Mouse (Mus musculus) kidney, adult 9 months (tissue): ENCODE data around the gene Ift122.
A peak's percentile ranks its signal among the peaks of the same experiment; 100 is the strongest.

Experiments used
- DNase-seq: peaks from one replicate; pipeline ENCODE4 v3.0.0; 2022

Gene Ift122

DNA sequence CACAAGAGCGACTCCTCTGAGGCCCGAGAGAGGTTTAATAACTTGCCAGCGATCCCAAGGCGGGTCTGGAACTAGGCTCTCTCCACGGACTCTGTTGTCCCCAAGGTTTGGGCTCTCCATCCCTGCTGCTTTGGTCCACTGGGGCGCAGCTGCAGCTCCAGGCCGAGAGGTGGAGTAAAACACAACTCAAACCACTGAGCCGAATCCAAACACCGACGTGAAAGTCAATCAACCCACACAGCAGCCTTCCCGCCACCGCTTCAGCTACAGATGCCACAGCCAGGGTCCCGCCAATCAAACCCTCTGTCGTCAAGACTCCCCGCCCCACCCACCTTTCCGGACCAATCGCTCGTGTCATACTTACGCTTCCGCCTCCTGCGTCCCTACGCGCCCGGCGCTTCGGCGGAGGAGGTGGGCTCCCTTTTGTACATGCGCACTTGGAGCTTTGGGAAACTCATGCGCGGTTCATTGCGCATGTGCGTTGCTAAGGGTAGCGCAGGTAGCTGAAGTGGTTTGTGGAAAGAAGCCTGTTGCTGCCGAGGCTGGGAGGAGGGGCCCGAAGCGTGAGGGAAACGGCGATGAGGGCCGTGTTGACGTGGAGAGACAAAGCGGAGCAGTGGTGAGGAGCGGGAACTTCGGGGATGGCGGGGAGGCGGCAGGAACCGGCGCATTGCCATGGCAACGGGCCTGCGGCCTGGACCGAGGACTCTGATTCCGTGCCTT lies at the start of gene Ift122, which contains the start of gene Mbd4:
Ift122 (plus strand) TSS at position 380 of the 723 bp plus-strand sequence.
Mbd4 (minus strand) TSS at position 281 of the 723 bp plus-strand sequence.
- DNase-seq: peak; percentile 99

DNA sequence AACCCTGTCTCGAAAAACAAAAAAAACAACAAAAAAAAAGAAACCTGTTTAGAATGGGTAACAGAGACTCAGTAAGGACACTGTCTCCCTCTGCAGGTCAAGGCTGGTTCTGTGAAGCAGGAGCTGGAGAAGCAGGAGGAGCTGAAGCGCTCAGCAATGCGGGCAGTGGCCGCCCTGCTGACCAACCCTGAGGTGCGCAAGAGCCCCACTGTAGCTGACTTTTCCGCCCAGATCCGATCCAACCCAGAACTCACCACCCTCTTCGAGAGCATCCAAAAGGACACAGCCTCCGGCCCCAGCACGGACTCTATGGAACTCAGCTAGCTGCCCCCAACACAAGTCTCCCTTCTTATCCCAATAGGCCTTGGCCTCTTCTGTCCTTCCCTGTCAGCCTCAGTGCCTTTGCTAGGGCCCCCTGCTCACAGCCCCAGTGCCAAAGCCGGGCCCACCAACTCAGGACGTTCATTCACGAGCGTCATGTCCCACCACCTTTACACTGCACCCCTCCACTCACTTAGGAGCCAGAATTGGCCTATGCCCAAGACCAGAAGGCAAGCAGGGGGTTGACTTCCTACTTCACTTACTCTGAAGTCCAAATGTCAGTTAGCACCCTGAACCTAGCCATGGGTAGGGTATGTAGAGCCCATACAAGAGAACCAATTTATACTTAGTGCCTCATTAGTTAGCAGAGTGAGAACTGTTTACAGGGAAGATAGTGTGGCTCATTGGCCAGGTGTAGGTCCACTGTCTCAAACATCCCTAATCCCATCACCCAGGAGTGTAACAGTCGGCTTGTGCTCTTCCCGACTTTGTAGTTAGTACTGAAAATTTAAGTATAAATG lies 49.5 kb upstream of the Ift122 start:
- peak; percentile 88 for DNase-seq

DNA sequence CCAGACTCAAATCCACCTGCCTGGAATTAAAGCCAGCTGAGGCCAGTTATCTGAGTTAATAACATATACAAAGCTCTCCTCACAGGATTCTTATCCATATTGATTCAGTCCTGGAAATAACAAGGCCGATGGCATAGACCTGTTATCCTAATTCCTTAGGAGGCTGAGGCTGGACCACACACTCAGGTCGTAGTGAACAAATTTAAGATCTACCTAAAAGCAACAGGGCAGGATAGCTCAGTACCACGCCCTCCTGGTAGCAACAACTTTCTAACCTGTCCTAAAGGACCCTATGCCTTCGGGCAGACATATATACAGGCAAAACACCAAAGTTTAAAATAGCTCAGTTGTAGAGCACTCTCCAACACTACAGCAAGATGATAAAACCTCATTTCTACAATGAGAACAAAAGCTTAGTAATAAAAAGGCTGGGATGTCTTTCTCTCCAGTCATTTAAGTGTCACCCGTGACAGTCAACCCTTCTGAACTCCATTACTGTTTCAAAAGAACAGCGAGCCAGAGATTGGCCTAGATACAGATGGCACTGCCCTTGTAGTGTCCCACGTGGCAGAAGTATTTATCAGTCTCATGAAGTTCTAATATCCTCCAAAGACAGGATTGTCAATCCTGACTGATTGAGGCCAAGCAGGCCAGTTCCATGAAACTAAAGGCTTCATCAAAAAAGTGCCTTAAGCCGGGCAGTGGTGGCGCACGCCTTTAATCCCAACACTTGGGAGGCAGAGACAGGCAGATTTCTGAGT lies 48.7 kb upstream of the Ift122 start:
- no peak for DNase-seq

DNA sequence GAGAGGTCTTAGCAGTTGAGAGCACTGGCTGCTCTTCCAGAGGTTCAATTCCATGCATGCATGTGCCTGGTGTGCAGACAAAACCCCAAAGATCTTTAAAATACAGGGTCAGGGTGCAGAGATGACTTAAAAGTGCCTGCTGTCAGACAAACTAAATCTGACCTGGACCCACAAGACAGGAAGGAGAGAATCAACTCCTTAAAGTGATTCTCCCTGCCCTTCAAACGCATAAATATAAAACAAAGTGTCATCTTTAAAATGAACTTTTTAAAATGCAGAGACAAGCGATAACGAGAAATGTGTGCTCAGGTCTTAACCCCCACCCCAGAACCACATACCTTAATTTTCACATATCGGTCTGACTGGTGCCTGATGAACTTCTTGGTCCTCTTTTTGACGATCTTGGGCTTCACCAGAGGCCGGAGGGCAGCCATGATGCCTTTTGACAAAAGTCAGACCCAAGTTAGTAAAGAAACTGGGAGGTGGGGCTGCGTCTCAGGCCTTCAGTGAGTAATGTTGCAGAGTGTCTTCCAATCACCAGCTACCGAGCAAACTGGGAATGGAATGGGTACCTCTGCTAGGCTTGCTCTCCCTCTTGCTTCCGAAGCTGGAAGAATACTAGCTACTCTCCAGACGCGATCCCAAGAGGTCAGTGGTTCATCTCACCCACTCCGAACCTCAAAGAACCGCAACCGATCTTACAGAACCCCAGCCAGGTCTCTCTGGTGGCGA lies 45.6 kb upstream of the Ift122 start:
- no peak for DNase-seq

DNA sequence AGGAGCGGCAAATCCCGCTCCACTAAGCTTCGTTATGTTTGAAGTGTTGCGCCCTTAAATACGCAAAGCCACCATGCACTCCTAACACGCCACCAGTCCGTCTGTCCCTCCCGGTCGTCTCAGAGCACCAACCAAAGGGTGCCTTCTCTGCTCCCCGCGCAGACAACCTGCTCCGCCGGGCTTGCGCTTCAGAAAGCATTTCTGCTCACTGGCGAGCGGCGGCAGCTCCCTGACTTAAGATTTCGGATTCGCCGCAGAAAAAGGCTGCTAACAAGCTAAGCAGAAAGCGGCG lies 45.1 kb upstream of the Ift122 start:
- no peak for DNase-seq

DNA sequence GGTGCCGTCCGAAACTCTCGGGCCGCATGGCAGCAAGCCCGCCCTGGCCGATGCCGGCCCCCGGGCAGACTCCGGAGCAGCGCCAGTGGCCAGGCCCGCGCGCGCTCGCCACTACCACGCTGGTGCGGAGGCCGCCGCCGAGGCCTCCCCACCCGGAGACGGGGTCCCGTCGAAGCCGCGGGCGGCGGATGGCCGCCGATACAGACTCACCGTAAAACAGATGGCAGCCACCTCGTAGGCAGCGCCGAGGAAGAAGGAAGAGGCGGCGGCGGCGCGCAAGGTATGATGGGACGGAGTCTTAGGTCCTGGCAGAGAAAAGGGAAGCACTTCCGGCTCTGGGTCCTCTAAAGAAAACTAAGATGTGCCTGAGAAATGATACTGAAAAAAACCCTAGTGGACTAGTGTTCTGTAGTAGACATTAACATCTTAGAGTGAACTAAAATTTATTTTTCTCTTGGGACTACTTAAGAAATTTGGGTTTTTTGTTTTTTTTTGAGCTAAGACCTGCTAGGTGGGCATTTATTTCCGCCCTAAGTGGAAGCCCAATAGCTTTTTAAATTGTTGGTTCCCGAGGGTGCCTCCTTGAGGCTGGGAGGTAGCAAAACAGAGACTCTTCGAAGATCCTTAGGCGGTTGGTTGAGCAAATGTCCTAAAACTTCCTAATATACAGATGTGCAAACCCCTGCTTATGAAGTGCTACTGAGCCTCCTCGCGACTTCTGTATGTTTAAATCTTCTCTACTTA lies 44.6 kb upstream of the Ift122 start, which contains the start of gene Rpl32:
Rpl32 (minus strand) TSS at position 260 of the 744 bp plus-strand sequence.
- DNase-seq: peak; percentile 93

DNA sequence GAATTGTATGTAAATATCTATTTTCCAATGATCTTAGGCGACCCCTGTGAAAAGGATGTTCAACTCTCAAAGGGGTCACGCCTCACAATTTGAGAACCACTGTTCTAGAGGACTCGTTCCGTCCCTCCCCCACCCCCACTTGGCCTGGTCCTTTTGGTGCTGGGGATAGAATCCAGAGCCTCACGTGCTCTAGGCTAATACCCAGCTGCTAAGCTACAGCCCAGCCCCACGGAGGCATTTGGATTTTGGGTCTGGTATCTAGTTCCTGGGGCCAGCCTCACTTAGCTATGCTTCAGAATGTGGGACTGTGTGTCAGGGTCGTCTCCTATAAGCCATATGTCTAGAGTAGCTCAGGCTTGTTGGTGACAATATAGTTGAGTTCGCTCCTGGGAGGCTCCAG lies 41.7 kb upstream of the Ift122 start:
- no peak for DNase-seq

DNA sequence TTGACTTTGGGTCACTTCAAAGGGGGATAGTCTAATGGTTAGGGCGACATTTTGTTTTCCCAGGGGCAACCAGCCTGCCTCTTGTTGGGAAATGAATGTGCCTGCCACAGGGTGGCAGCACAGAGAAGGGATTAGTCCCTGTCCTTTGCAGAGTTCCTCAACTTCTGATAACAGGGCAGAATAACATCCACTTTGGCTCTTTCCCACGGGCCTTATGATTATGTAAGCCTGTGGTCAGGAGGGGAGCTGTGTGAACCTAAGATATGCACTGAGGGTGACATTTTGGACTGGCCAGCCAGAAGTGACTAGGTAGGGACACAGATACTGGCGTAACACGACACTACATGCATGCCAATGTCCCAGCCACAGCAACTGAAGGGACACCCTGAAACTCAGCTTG lies 39.2 kb upstream of the Ift122 start:
- DNase-seq: peak; percentile 76

DNA sequence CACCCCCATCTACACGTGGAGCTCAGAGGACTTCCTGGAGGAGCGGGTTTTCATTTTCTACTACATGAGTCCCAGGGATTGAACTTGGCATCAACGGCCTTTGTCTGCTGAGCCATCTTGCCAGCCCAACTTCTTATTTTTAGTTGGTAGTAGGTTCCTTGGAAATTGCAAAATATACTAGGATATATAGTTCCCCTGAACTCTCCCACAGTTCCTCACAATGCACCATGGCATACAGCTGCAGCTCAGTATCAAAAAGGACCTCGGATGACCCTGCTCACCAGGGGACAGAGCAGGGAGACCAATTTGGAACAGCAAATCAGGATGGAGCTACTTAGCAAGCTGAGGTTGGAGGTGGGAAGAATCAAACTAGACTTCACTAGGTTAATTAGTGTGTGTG lies 38.2 kb upstream of the Ift122 start:
- no peak for DNase-seq

DNA sequence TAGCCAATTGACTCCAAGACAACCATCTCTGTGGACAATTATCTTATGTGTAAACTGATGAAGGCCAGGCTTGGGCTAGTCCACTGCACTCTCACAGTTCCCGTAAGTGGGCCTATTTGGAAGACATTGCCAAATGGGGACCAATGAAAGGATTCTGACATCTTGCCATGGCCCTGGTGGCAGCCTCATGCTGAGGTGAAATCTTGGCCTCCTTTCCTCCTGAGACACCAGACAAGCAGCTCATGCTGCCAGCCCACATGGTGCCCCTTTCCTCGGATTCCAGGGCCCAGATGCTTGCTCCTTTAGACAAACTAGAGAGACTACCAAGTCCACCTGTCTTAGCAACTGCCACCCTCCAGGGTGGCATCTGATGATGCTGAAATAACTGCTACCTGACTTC lies 35.1 kb upstream of the Ift122 start:
- no peak for DNase-seq

DNA sequence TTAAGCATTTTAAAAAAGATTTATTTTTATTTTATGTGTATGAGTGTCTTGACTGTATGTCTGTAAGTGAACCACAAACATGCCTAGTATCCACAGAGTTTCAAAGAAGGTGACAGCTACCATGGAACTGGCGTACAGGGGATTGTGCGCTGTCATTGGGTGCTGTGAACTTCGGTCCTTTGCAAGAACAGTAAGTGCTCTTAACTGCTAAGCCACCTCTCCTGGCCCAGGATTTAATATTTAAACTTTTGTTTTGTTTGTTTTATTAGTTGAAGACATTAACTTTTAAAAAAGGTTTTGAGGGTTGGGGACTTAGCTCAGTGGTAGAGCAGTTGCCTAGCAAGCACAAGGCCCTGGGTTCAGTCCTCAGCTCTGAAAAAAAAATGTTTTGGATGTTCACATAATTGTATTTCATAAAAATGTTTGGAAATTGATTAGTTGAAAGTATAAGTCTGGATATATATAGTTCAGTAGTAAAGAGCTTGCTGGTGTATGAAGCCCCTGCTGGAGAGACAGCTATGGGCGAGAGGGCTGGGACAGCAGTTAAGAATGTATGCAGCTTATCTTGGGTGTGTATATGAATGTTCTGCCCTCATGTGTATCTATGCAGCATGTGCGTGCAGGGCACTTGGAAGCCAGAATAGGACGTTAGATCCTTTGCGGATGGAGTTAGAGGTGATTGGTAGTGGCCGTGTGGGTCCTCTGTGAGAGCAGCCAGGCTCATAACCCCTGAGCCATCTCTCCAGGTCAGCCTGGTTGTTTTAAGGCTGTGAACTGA lies 31.9 kb upstream of the Ift122 start:
- DNase-seq: peak; percentile 54

DNA sequence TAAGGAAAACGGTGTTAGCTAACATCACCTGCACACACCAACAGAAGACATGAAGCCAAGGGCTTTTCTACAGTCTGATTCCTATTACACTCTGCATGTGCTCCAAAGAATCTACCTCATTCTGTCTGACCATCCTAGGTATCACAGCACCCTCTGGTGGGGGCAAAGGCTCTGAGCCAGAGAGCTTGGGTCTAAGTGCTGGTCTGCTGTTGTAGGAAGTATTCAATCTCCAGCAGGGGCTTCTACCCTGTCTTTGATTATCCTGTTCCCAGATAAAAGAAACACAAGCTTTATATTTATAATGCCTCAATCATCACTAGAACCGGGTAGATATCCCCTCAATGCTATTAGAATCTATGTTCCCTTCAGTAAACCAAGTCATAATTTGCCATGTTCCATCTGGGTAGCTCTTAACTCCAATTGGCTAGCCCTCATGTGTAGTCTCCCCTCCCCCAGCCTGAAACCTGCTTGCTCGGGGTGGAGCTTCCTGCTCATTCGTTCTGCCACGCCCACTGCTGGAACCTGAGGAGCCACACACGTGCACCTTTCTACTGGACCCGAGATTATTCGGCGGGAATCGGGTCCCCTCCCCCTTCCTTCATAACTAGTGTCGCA lies 29.3 kb upstream of the Ift122 start:
- DNase-seq: peak; percentile 82

DNA sequence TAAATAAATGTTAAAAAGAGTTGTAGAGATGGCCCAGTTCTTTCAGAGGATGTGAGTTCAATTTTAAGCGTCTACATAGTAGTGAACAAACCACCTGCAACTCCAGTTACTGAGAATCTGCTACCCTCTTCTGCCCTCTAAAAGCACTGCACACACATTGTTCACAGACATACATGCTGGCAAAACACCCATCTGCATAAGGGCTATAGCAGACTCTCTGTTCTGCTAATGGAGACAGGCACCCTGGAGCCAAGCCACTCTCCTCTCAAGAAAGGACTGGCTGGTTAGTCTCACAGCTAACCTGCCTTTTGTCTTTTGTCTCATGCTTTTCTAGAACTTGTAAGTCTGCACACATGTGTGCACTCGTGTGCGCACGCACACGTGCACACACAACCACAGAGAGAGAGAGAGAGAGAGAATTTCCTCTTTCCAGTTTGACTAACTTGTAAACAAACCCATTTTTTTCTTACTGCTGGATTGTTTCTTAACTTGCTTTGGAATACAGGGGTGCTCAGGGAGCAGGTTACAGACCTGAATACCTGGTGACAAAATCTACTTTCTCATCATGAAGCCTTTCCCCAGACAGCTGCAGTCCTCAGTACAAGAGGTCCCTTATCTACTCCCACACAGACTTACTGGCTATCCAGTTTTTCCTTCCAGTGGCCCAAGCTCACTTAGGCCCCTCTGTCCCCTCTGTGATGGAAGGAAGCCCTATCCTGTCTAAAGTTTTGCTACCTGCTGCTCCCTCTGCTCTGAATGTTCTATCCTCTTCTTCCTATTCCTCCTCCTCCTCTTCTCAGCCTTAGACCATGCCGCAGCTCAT lies 22.3 kb upstream of the Ift122 start:
- no peak for DNase-seq

DNA sequence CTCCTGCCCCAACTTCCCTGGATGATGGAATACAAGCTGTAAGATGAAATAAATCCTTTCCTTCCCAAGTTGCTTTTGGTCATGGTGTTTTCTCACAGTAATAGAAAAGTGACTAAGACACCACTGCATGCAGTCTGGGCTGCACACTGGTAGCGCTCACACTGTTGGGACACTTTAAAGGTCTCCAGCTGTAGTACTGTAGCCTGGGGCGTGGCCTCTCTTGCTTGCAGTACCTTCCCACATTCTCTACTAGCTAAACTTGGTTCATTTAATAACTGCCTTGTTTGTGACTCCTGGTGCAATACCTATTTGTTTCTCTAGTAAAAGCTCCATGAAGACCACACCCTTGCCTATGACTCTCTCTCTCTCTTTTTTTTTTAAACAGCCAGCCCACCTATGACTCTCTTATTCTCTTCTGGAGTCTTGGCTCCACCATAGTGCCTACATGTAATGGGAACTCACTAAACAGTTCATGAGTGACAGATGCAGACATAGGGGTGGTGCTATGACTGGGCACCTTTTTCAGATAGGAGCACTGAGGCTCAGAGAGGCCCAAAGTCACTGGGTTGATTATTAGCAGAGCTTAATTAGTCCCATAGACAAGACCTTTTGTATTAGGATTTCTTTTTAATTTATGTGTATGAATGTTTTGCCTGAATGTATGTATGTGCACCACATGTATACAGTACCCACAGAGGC lies 21.0 kb upstream of the Ift122 start:
- no peak for DNase-seq

DNA sequence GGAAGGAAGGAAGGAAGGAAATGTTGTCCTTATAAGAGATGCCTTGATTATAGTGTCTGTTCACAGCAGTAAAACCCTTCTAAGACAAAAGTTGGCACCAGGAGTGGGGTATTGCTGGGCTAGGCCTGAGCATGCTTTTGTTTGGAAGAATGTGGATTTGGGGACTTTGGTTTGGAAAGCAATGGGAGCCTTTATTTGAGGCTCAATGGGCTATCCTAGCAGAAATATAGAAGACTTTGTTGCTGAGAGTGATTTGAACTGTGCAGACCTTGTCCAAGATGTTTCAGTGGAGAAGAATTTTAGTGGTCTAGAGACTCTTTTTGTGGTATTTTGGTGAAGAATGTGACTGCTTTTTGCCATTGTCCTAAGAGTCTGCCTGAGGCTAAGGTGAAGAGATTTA lies 19.4 kb upstream of the Ift122 start:
- no peak for DNase-seq

DNA sequence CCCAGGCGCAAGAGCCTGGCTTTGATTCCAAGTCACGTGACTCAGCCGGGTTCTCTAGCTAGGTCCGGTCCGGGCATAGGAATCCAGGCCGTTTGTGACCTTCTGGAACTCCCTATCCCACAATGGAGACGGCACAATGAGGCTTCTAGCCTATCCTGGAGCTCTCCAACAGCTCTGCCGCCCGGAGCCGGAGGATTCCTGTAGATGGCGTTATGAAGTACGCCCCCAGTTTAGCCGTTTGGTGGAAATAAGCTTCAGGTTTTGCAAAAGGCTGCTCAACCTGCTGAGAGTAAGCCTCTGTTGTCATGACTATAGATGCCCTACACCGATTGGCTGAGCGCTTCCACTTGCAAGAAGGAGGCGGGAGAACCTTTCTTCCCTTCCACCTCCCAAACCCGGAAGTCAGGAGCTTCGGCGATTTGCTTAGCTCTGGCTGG lies 15.1 kb upstream of the Ift122 start, which contains the start of gene Efcab12:
Efcab12 (minus strand) TSS at position 252 of the 437 bp plus-strand sequence.
- peak; percentile 85 for DNase-seq

DNA sequence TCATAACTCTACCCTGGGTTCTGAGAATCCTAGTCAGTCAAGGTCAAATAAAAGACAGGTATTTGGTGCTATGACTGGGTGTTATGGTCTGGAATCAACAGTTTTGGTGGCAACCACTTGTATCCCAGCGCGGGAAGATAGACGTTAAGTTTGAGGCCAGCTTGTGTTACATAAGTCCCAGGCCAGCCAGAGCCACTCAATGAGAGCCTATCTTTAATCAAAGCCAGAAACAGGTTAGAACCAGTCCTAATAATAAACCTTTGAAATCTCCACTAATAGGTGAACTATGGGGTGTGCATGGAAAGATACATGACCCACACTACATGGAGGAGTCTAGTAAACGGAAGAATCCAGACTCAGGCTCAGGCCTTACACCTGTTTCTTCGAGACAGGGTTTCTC lies 14.5 kb upstream of the Ift122 start:
- no peak for DNase-seq

DNA sequence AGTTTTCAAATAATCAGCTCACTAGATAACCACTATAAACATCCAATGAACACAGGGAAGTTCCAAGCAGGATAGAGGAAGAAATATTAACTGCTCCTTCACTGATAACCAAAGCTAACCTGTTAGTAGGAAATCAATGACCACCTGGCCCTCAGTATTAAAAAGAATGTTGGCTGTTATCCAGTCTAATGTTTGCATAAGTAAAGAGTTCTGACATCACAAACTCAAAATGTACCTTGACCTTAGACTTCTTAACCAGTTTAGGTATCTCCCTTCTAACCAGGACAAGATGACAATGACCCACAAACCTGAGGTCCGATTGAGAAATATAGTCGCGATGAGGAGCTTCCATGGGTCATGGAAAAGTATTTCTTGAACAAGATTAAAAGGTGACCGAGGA lies 8.3 kb upstream of the Ift122 start:
- DNase-seq: no peak
